Mouse (Mus musculus): ENCODE data around the gene Vrk3. TPM values are rescaled to one million over a fixed set of nuclear protein-coding genes. Genes with fewer than 3 reads are reported as not detected.

The Vrk3 gene
- polyA plus RNA-seq, 2 experiments = 28.8 to 39.9 TPM

DNA sequence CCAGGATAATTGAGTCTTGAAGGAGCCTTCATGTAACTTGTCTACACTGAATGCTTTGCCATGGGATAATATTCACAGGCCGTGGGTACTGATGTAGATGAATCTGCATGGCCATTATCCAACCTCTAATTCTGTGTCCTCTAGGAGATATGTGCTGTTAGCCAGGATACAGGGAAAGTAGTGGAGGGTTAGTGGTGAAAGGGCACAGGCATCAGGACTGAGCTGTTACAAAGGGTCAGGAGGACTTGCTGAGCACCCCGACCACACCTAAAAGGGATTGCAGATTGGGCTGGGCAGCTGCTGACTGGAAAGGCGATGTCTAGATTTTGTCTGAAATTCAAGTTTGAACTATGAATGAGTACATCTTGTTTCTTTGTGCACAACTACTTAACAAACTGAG lies 72.3 kb downstream of the Vrk3 start:
- H3K27me3 ChIP-seq (ENCODE audit: control insufficient read depth, insufficient read depth, low read length) = no peaks in the 10 kb centered on the region
- no peak overlapping the region for H3K27ac ChIP-seq (replicated peaks; ENCODE audit: low read depth, low read length)
- H3K9ac ChIP-seq (ENCODE audit: low read depth, low read length, severe bottlenecking) = 0 out of 2 replicates have a peak overlapping the region, but pooled peaks have one; percentile 2
- ATAC-seq (ENCODE audit: low FRiP score, low read depth) (no peak), DNase-seq (ENCODE audit: low spot score) (no peak)
- H3K4me3 ChIP-seq (replicated peaks; ENCODE audit: low read length) = no peak overlapping the region
- 86% methylated on average over 3 of the region's 3 CpGs for WGBS
- H3K4me2 ChIP-seq (replicated peaks; ENCODE audit: low read depth, low read length, severe bottlenecking) = no peak overlapping the region
- no peak for TF ChIP-seq POLR2A (IDR thresholded peaks at IDR 0.05; ENCODE audit: borderline replicate concordance, extremely low read depth, insufficient read depth, insufficient read length)
- H3K36me3 ChIP-seq (ENCODE audit: control insufficient read depth, insufficient read depth, low read length) = peaks cover 10% of the 10 kb centered on the region
- H3K9me3 ChIP-seq (ENCODE audit: control insufficient read depth, low read length) = no peaks in the 10 kb centered on the region
- H3K4me1 ChIP-seq (ENCODE audit: control insufficient read depth, insufficient read depth, low read length) = peaks cover 24% of the 10 kb centered on the region

DNA sequence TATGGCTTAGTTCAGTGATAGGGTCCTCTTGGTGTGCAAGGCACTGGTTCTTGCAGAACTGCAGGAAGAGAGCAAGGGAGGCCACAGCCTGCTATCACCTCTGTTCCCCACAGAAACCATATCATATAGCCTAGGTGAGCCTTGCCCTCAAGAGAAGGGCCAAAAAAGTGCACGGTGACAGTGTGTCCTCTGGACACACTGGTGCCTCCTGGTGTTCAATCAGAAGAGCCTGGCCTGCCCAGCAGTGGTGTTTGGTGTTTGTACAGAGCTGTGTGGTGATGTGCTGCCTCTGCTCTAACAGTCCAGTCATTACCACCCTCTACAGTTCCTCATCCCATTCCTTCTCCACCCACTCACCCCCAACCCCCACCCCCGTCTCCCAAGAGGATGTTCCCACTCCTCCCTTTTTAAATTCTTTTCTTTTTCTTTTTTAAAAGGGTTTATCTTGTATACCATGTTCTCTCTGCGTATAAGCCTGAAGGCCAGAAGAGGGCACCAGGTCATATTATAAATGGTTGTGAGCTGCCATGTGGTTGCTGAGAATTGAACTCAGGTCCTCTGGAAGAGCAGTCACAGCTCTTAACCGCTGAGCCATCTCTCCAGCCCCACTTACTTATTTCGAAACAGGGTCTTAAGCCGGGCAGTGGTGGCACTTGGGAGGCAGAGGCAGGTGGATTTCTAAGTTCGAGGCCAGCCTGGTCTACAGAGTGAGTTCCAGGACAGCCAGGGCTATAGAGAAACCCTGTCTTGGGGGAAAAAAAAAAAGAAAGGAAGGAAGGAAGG lies 73.6 kb downstream of the Vrk3 start:
- Histone ChIP-seq H3K4me1 (ENCODE audit: control insufficient read depth, insufficient read depth, low read length) (peaks cover 24% of the 10 kb centered on the region), H3K9ac (ENCODE audit: low read depth, low read length, severe bottlenecking) (no peak overlapping the region), H3K4me3 (replicated peaks; ENCODE audit: low read length) (no peak overlapping the region), H3K9me3 (ENCODE audit: control insufficient read depth, low read length) (no peaks in the 10 kb centered on the region), H3K36me3 (ENCODE audit: control insufficient read depth, insufficient read depth, low read length) (peaks cover 10% of the 10 kb centered on the region), H3K27ac (replicated peaks; ENCODE audit: low read depth, low read length) (no peak overlapping the region), H3K4me2 (replicated peaks; ENCODE audit: low read depth, low read length, severe bottlenecking) (no peak overlapping the region), H3K27me3 (ENCODE audit: control insufficient read depth, insufficient read depth, low read length) (no peaks in the 10 kb centered on the region)
- WGBS = 83% methylated on average over 7 of the region's 7 CpGs
- DNase-seq (ENCODE audit: low spot score) (no peak), ATAC-seq (ENCODE audit: low FRiP score, low read depth) (no peak)
- no peak for TF ChIP-seq POLR2A (IDR thresholded peaks at IDR 0.05; ENCODE audit: borderline replicate concordance, extremely low read depth, insufficient read depth, insufficient read length)

- Histone ChIP-seq H3K9ac (ENCODE audit: low read depth, low read length, severe bottlenecking) (no peak overlapping the region), H3K9me3 (ENCODE audit: control insufficient read depth, low read length) (no peaks in the 10 kb centered on the region), H3K4me3 (replicated peaks; ENCODE audit: low read length) (no peak overlapping the region), H3K4me1 (ENCODE audit: control insufficient read depth, insufficient read depth, low read length) (peaks cover 10% of the 10 kb centered on the region), H3K4me2 (replicated peaks; ENCODE audit: low read depth, low read length, severe bottlenecking) (no peak overlapping the region), H3K27ac (replicated peaks; ENCODE audit: low read depth, low read length) (no peak overlapping the region), H3K36me3 (ENCODE audit: control insufficient read depth, insufficient read depth, low read length) (peaks cover 13% of the 10 kb centered on the region), H3K27me3 (ENCODE audit: control insufficient read depth, insufficient read depth, low read length) (no peaks in the 10 kb centered on the region)
- no peak for TF ChIP-seq POLR2A (IDR thresholded peaks at IDR 0.05; ENCODE audit: borderline replicate concordance, extremely low read depth, insufficient read depth, insufficient read length)
- 48% methylated on average over 7 of the region's 7 CpGs for WGBS
- ATAC-seq (ENCODE audit: low FRiP score, low read depth) = no peak
- no peak for DNase-seq (ENCODE audit: low spot score)
Measured at GRCm38 (mm10) chr7:44823409-44823808, 75.2 kb downstream of the Vrk3 start.

GRCm38 (mm10) chr7:44824872-44825271 lies 76.7 kb downstream of the Vrk3 start:
- TF ChIP-seq POLR2A (IDR thresholded peaks at IDR 0.05; ENCODE audit: borderline replicate concordance, extremely low read depth, insufficient read depth, insufficient read length) = no peak
- Histone ChIP-seq H3K4me3 (replicated peaks; ENCODE audit: low read length) (no peak overlapping the region), H3K36me3 (ENCODE audit: control insufficient read depth, insufficient read depth, low read length) (peaks cover 22% of the 10 kb centered on the region), H3K9me3 (ENCODE audit: control insufficient read depth, low read length) (no peaks in the 10 kb centered on the region), H3K4me2 (replicated peaks; ENCODE audit: low read depth, low read length, severe bottlenecking) (no peak overlapping the region), H3K4me1 (ENCODE audit: control insufficient read depth, insufficient read depth, low read length) (no peaks in the 10 kb centered on the region; the same call in 1 of the 2 replicates), H3K27me3 (ENCODE audit: control insufficient read depth, insufficient read depth, low read length) (no peaks in the 10 kb centered on the region), H3K27ac (replicated peaks; ENCODE audit: low read depth, low read length) (no peak overlapping the region), H3K9ac (ENCODE audit: low read depth, low read length, severe bottlenecking) (no peak overlapping the region)
- peak; percentile 50; the same call in 1 of the 2 replicates for ATAC-seq (ENCODE audit: low FRiP score, low read depth)
- 21% methylated on average over 3 of the region's 3 CpGs for WGBS
- peak; percentile 48 for DNase-seq (ENCODE audit: low spot score)

GRCm38 (mm10) chr7:44826771-44827170 lies 78.6 kb downstream of the Vrk3 start:
- H3K4me1 ChIP-seq (ENCODE audit: control insufficient read depth, insufficient read depth, low read length) = no peaks in the 10 kb centered on the region; the same call in 1 of the 2 replicates
- no peak overlapping the region for H3K4me3 ChIP-seq (replicated peaks; ENCODE audit: low read length)
- 89% methylated on average over 3 of the region's 3 CpGs for WGBS
- no peaks in the 10 kb centered on the region for H3K9me3 ChIP-seq (ENCODE audit: control insufficient read depth, low read length)
- TF ChIP-seq POLR2A (IDR thresholded peaks at IDR 0.05; ENCODE audit: borderline replicate concordance, extremely low read depth, insufficient read depth, insufficient read length) = no peak
- H3K36me3 ChIP-seq (ENCODE audit: control insufficient read depth, insufficient read depth, low read length) = peaks cover 40% of the 10 kb centered on the region
- DNase-seq (ENCODE audit: low spot score) (no peak), ATAC-seq (ENCODE audit: low FRiP score, low read depth) (no peak)
- no peak overlapping the region for H3K9ac ChIP-seq (ENCODE audit: low read depth, low read length, severe bottlenecking)
- H3K27me3 ChIP-seq (ENCODE audit: control insufficient read depth, insufficient read depth, low read length) = no peaks in the 10 kb centered on the region
- no peak overlapping the region for H3K4me2 ChIP-seq (replicated peaks; ENCODE audit: low read depth, low read length, severe bottlenecking)
- H3K27ac ChIP-seq (replicated peaks; ENCODE audit: low read depth, low read length) = no peak overlapping the region

Other genes with a start within 250 kb of the Vrk3 start
- gene Mybpc2, start 223.8 kb upstream of the Vrk3 start, polyA plus RNA-seq (2012; rRNA removed) = 0.03 TPM in 2 replicates
- gene Mybpc2, start 223.8 kb upstream of the Vrk3 start, polyA plus RNA-seq (2014; fragmentation: Nextera tagmentation; extraction: Ambion mirVana) = 0.06 and 0.15 TPM in 2 replicates
- 1.1 and 1.5 TPM in 2 replicates for gene Spib, start 216.3 kb upstream of the Vrk3 start, polyA plus RNA-seq (2012; rRNA removed)
- 0.43 and 0.59 TPM in 2 replicates for gene Spib, start 216.3 kb upstream of the Vrk3 start, polyA plus RNA-seq (2014; fragmentation: Nextera tagmentation; extraction: Ambion mirVana)
- 102 and 133 TPM in 2 replicates for gene Pold1, start 199.6 kb upstream of the Vrk3 start, polyA plus RNA-seq (2012; rRNA removed)
- gene Pold1, start 199.6 kb upstream of the Vrk3 start, polyA plus RNA-seq (2014; fragmentation: Nextera tagmentation; extraction: Ambion mirVana) = 62.1 and 63.1 TPM in 2 replicates
- gene Nr1h2, start 194.5 kb upstream of the Vrk3 start, polyA plus RNA-seq (2012; rRNA removed) = 88.9 and 117 TPM in 2 replicates
- gene Nr1h2, start 194.5 kb upstream of the Vrk3 start, polyA plus RNA-seq (2014; fragmentation: Nextera tagmentation; extraction: Ambion mirVana) = 63.8 and 75.9 TPM in 2 replicates
- gene Napsa, start 176.0 kb upstream of the Vrk3 start, polyA plus RNA-seq (2012; rRNA removed) = 1.4 and 1.5 TPM in 2 replicates
- gene Napsa, start 176.0 kb upstream of the Vrk3 start, polyA plus RNA-seq (2014; fragmentation: Nextera tagmentation; extraction: Ambion mirVana) = 2.2 and 2.3 TPM in 2 replicates
- gene Kcnc3, start 157.7 kb upstream of the Vrk3 start, polyA plus RNA-seq (2012; rRNA removed) = 2.7 and 3.8 TPM in 2 replicates
- gene Kcnc3, start 157.7 kb upstream of the Vrk3 start, polyA plus RNA-seq (2014; fragmentation: Nextera tagmentation; extraction: Ambion mirVana) = 0.23 and 0.29 TPM in 2 replicates
- gene Myh14, start 77.6 kb upstream of the Vrk3 start, polyA plus RNA-seq (2012; rRNA removed) = 1.7 and 2.5 TPM in 2 replicates
- gene Myh14, start 77.6 kb upstream of the Vrk3 start, polyA plus RNA-seq (2014; fragmentation: Nextera tagmentation; extraction: Ambion mirVana) = 3.7 and 4.8 TPM in 2 replicates
- gene Izumo2, start 39.7 kb upstream of the Vrk3 start, polyA plus RNA-seq (2012; rRNA removed) = not detected in 2 replicates
- gene Izumo2, start 39.7 kb upstream of the Vrk3 start, polyA plus RNA-seq (2014; fragmentation: Nextera tagmentation; extraction: Ambion mirVana) = not detected in 2 replicates
- gene Zfp473, start 2.6 kb downstream of the Vrk3 start, polyA plus RNA-seq (2012; rRNA removed) = 1.1 and 1.6 TPM in 2 replicates
- 1.4 and 1.7 TPM in 2 replicates for gene Zfp473, start 2.6 kb downstream of the Vrk3 start, polyA plus RNA-seq (2014; fragmentation: Nextera tagmentation; extraction: Ambion mirVana)
- 92.5 and 133 TPM in 2 replicates for gene Nup62, start 67.7 kb downstream of the Vrk3 start, polyA plus RNA-seq (2012; rRNA removed)
- gene Nup62, start 67.7 kb downstream of the Vrk3 start, polyA plus RNA-seq (2014; fragmentation: Nextera tagmentation; extraction: Ambion mirVana) = 53.0 and 53.9 TPM in 2 replicates
- 0.87 and 1.0 TPM in 2 replicates for gene Il4i1, start 68.0 kb downstream of the Vrk3 start, polyA plus RNA-seq (2012; rRNA removed)
- gene Il4i1, start 68.0 kb downstream of the Vrk3 start, polyA plus RNA-seq (2014; fragmentation: Nextera tagmentation; extraction: Ambion mirVana) = 1.6 and 2.5 TPM in 2 replicates
- gene Atf5, start 68.2 kb downstream of the Vrk3 start, polyA plus RNA-seq (2012; rRNA removed) = 47.9 and 69.8 TPM in 2 replicates
- 3.1 and 3.7 TPM in 2 replicates for gene Atf5, start 68.2 kb downstream of the Vrk3 start, polyA plus RNA-seq (2014; fragmentation: Nextera tagmentation; extraction: Ambion mirVana)
- gene Akt1s1, start 100.6 kb downstream of the Vrk3 start, polyA plus RNA-seq (2012; rRNA removed) = 179 and 270 TPM in 2 replicates
- gene Akt1s1, start 100.6 kb downstream of the Vrk3 start, polyA plus RNA-seq (2014; fragmentation: Nextera tagmentation; extraction: Ambion mirVana) = 66.1 and 70.5 TPM in 2 replicates
- gene Tbc1d17, start 100.7 kb downstream of the Vrk3 start, polyA plus RNA-seq (2012; rRNA removed) = 86.0 and 103 TPM in 2 replicates
- 76.0 and 81.7 TPM in 2 replicates for gene Tbc1d17, start 100.7 kb downstream of the Vrk3 start, polyA plus RNA-seq (2014; fragmentation: Nextera tagmentation; extraction: Ambion mirVana)
- 28.7 and 32.0 TPM in 2 replicates for gene Pnkp, start 108.7 kb downstream of the Vrk3 start, polyA plus RNA-seq (2012; rRNA removed)
- gene Pnkp, start 108.7 kb downstream of the Vrk3 start, polyA plus RNA-seq (2014; fragmentation: Nextera tagmentation; extraction: Ambion mirVana) = 23.8 and 26.6 TPM in 2 replicates
- gene Ptov1, start 121.4 kb downstream of the Vrk3 start, polyA plus RNA-seq (2012; rRNA removed) = 751 and 1,065 TPM in 2 replicates
- 471 and 513 TPM in 2 replicates for gene Ptov1, start 121.4 kb downstream of the Vrk3 start, polyA plus RNA-seq (2014; fragmentation: Nextera tagmentation; extraction: Ambion mirVana)
- 142 and 181 TPM in 2 replicates for gene Med25, start 144.3 kb downstream of the Vrk3 start, polyA plus RNA-seq (2012; rRNA removed)
- 69.1 and 73.5 TPM in 2 replicates for gene Med25, start 144.3 kb downstream of the Vrk3 start, polyA plus RNA-seq (2014; fragmentation: Nextera tagmentation; extraction: Ambion mirVana)
- gene Fuz, start 147.7 kb downstream of the Vrk3 start, polyA plus RNA-seq (2012; rRNA removed) = 48.7 and 72.6 TPM in 2 replicates
- 21.7 and 25.0 TPM in 2 replicates for gene Fuz, start 147.7 kb downstream of the Vrk3 start, polyA plus RNA-seq (2014; fragmentation: Nextera tagmentation; extraction: Ambion mirVana)
- gene Ap2a1, start 181.1 kb downstream of the Vrk3 start, polyA plus RNA-seq (2012; rRNA removed) = 113 and 141 TPM in 2 replicates
- gene Ap2a1, start 181.1 kb downstream of the Vrk3 start, polyA plus RNA-seq (2014; fragmentation: Nextera tagmentation; extraction: Ambion mirVana) = 72.2 and 75.7 TPM in 2 replicates
- gene Tsks, start 194.8 kb downstream of the Vrk3 start, polyA plus RNA-seq (2012; rRNA removed) = 0.05 TPM in 1 of 2 replicates, not detected in the other
- 0.14 TPM in 1 of 2 replicates, not detected in the other for gene Tsks, start 194.8 kb downstream of the Vrk3 start, polyA plus RNA-seq (2014; fragmentation: Nextera tagmentation; extraction: Ambion mirVana)
- gene Cpt1c, start 226.4 kb downstream of the Vrk3 start, polyA plus RNA-seq (2012; rRNA removed) = 78.9 and 115 TPM in 2 replicates
- 26.3 and 33.6 TPM in 2 replicates for gene Cpt1c, start 226.4 kb downstream of the Vrk3 start, polyA plus RNA-seq (2014; fragmentation: Nextera tagmentation; extraction: Ambion mirVana)
- 607 and 720 TPM in 2 replicates for gene Prmt1, start 238.2 kb downstream of the Vrk3 start, polyA plus RNA-seq (2012; rRNA removed)
- gene Prmt1, start 238.2 kb downstream of the Vrk3 start, polyA plus RNA-seq (2014; fragmentation: Nextera tagmentation; extraction: Ambion mirVana) = 166 and 187 TPM in 2 replicates
- 142 and 168 TPM in 2 replicates for gene Irf3, start 249.2 kb downstream of the Vrk3 start, polyA plus RNA-seq (2012; rRNA removed)
- 92.5 and 92.7 TPM in 2 replicates for gene Irf3, start 249.2 kb downstream of the Vrk3 start, polyA plus RNA-seq (2014; fragmentation: Nextera tagmentation; extraction: Ambion mirVana)

Measured in limb, embryonic 14.5 days (tissue).